Mouse (Mus musculus): ENCODE measurements around the gene D930048N14Rik. TPM values are rescaled to one million over a fixed set of nuclear protein-coding genes. Genes with fewer than 3 reads are reported as not detected.
"Not testable (repeated sequence)": the region's sequence is repeated elsewhere in the genome, so short reads cannot be mapped to it uniquely, and the experiment has no call there.

Gene D930048N14Rik
- 0.82 and 1.3 TPM in 2 replicates for polyA plus RNA-seq (2016; fragmentation: Nextera tagmentation; extraction: Ambion mirVana)

- H3K27ac ChIP-seq = peak within 1 kb of the TSS; percentile 87
- 0 out of 2 replicates have a peak, but pooled peaks cover 2% of the 10 kb centered on the region for H3K9me3 ChIP-seq
- peak; percentile 75 for DNase-seq (ENCODE audit: low spot score)
- peak within 1 kb of the TSS; percentile 66 for H3K4me3 ChIP-seq
- H3K36me3 ChIP-seq = peaks cover 3% of the 10 kb centered on the region
- H3K27me3 ChIP-seq (ENCODE audit: insufficient read depth, poor library complexity, severe bottlenecking) = peaks cover 29% of the 10 kb centered on the region
- WGBS = 1% methylated on average over 70 of the region's 70 CpGs
- H3K4me1 ChIP-seq (replicated peaks) = peaks cover 51% of the 10 kb centered on the region
Observed at GRCm38 (mm10) chr11:51650691-51651515, at the start of gene D930048N14Rik, which contains the start of gene N4bp3. Gene D930048N14Rik, plus strand, starts transcription at chr11:51650954. Gene N4bp3, minus strand, starts transcription at chr11:51650842.

- no peak overlapping the region for H3K27ac ChIP-seq
- no peak for DNase-seq (ENCODE audit: low spot score)
- peak overlapping the region; percentile 23 for H3K4me3 ChIP-seq
- no peaks in the 10 kb centered on the region for H3K9me3 ChIP-seq
- peaks cover 86% of the 10 kb centered on the region for H3K36me3 ChIP-seq
- no peaks in the 10 kb centered on the region for H3K27me3 ChIP-seq (ENCODE audit: insufficient read depth, poor library complexity, severe bottlenecking)
- H3K4me1 ChIP-seq (replicated peaks) = peaks cover 45% of the 10 kb centered on the region
- 90% methylated on average over 3 of the region's 3 CpGs for WGBS
Observed at GRCm38 (mm10) chr11:51602253-51602652, 48.5 kb upstream of the D930048N14Rik start.

GRCm38 (mm10) chr11:51605602-51606446 lies 44.9 kb upstream of the D930048N14Rik start:
- Histone ChIP-seq H3K27me3 (ENCODE audit: insufficient read depth, poor library complexity, severe bottlenecking) (no peaks in the 10 kb centered on the region), H3K9me3 (no peaks in the 10 kb centered on the region), H3K27ac (peak overlapping the region; percentile 100), H3K4me3 (peak overlapping the region; percentile 99), H3K4me1 (replicated peaks) (peaks cover 51% of the 10 kb centered on the region), H3K36me3 (peaks cover 51% of the 10 kb centered on the region)
- WGBS = under 1% methylated on average over 81 of the region's 81 CpGs
- peak; percentile 77 for DNase-seq (ENCODE audit: low spot score)

DNA sequence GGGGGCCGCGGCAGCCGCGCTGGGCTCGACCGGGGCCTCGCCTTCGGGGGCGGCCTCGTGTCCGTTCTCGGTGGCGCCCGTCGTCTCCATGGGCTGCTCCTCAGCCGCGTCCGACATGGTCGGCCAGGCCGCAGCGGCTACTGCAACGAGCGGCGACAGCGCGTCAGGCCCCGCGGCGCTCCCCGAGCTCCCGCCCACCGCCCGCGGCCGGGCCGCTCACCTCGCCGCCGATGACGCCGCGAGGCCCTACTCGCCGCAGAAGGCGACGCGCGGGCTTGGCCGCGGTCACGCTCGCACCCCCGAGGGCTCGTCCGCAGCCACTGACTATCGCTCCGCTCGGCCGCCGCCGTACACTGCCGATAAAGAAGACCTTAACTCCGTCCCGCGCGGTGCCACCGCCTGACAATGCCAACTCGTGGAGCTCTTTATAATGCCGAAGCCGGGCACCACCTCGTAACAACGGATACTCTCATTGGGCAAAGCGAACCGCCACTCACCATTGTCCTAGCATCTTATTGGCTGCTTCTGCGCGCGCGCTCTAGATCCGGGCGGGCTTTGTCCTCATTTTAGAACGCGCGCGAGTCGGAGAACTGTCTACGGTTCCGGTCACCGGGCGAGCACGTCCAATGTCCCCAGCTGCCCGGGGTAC lies 44.2 kb upstream of the D930048N14Rik start, which contains the start of gene Hnrnpab:
Hnrnpab (minus strand) TSS at position 401 of the 649 bp plus-strand sequence.
- H3K36me3 ChIP-seq = peaks cover 43% of the 10 kb centered on the region
- H3K4me1 ChIP-seq (replicated peaks) = peaks cover 45% of the 10 kb centered on the region
- H3K27ac ChIP-seq = peak within 1 kb of the TSS; percentile 100
- peak; percentile 98 for DNase-seq (ENCODE audit: low spot score)
- H3K9me3 ChIP-seq = no peaks in the 10 kb centered on the region
- H3K4me3 ChIP-seq = peak within 1 kb of the TSS; percentile 99
- under 1% methylated on average over 91 of the region's 91 CpGs for WGBS
- no peaks in the 10 kb centered on the region for H3K27me3 ChIP-seq (ENCODE audit: insufficient read depth, poor library complexity, severe bottlenecking)

DNA sequence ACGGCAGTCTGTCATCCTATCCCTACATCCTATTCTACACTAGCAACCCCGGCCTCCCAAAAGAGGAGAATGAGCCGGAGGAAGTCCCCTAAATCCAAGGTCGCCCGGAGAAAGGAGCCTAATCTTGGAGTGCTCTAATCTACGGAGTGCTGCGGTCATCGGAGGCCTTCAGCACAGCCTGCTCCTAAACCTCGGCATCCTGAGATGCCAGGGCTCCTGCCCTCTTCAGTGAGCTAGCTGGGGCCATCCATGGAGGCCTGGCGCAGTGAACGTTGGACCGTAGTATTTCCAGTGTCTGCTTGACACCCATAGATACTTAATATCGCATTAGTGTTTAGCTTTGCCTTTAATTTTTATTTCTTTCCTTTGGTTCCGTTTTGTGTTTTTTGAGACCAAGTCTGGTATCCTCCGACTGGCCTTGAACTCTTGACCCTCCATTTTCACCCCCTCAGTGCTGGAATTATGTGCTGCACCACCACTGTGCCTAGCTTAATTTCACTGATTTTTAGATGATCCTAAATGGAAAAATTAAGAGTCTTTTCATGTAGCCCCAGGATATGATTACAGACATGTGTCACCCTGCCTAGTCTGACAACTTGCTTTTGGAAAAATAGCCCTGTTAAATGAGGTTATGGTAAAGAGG lies 43.5 kb upstream of the D930048N14Rik start:
- DNase-seq (ENCODE audit: low spot score) = no peak
- Histone ChIP-seq H3K27ac (peak overlapping the region; percentile 100), H3K4me1 (replicated peaks) (peaks cover 39% of the 10 kb centered on the region), H3K4me3 (peak overlapping the region; percentile 99), H3K9me3 (no peaks in the 10 kb centered on the region), H3K27me3 (ENCODE audit: insufficient read depth, poor library complexity, severe bottlenecking) (no peaks in the 10 kb centered on the region), H3K36me3 (peaks cover 37% of the 10 kb centered on the region)
- WGBS = 11% methylated on average over 15 of the region's 15 CpGs

GRCm38 (mm10) chr11:51609266-51609909 lies 41.4 kb upstream of the D930048N14Rik start:
- peaks cover 18% of the 10 kb centered on the region for H3K4me1 ChIP-seq (replicated peaks)
- H3K9me3 ChIP-seq = no peaks in the 10 kb centered on the region
- no peak overlapping the region for H3K27ac ChIP-seq
- WGBS = 88% methylated on average over 3 of the region's 3 CpGs
- H3K27me3 ChIP-seq (ENCODE audit: insufficient read depth, poor library complexity, severe bottlenecking) = no peaks in the 10 kb centered on the region
- peaks cover 15% of the 10 kb centered on the region for H3K36me3 ChIP-seq
- DNase-seq (ENCODE audit: low spot score) = no peak
- no peak overlapping the region for H3K4me3 ChIP-seq

- not testable (repeated sequence) for H3K27me3 ChIP-seq (ENCODE audit: insufficient read depth, poor library complexity, severe bottlenecking); H3K9me3 ChIP-seq; DNase-seq (ENCODE audit: low spot score); H3K4me3 ChIP-seq; H3K27ac ChIP-seq; H3K36me3 ChIP-seq
- H3K4me1 ChIP-seq (replicated peaks) = peaks cover 15% of the 10 kb centered on the region
- WGBS = 85% methylated on average over 5 of the region's 5 CpGs
Observed at GRCm38 (mm10) chr11:51609940-51610339, 40.8 kb upstream of the D930048N14Rik start.

- Histone ChIP-seq H3K27ac (peak overlapping the region; percentile 0; the same call in 1 of the 2 replicates), H3K36me3 (no peaks in the 10 kb centered on the region), H3K9me3 (no peaks in the 10 kb centered on the region), H3K4me1 (replicated peaks) (peaks cover 16% of the 10 kb centered on the region), H3K27me3 (ENCODE audit: insufficient read depth, poor library complexity, severe bottlenecking) (no peaks in the 10 kb centered on the region), H3K4me3 (no peak overlapping the region)
- no peak for DNase-seq (ENCODE audit: low spot score)
- WGBS = 79% methylated on average over 8 of the region's 8 CpGs
Observed at GRCm38 (mm10) chr11:51614256-51614655, 36.5 kb upstream of the D930048N14Rik start.

DNA sequence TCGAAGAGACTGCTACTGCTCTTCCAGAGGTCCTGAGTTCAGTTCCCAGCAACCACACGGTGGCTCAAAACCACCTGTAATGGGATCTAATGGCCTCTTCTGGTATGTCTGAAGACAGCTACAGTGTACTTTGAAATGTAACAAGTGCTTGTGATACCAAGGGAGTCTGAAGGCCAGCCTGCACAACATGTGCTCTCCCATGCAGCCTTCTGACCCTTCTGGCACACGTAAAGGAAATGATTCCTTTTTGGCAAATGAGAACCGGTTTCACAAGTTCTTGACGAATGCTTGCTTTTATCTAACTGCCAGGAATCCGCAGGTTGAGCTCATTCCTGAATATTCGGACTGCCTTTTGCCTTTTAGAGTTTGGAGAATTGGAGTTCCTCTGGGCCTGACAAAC lies 35.6 kb upstream of the D930048N14Rik start:
- Histone ChIP-seq H3K9me3 (no peaks in the 10 kb centered on the region), H3K27ac (peak overlapping the region; percentile 87), H3K4me1 (replicated peaks) (peaks cover 18% of the 10 kb centered on the region), H3K4me3 (peak overlapping the region; percentile 48), H3K36me3 (no peaks in the 10 kb centered on the region), H3K27me3 (ENCODE audit: insufficient read depth, poor library complexity, severe bottlenecking) (no peaks in the 10 kb centered on the region)
- 53% methylated on average over 7 of the region's 7 CpGs for WGBS
- DNase-seq (ENCODE audit: low spot score) = no peak

GRCm38 (mm10) chr11:51615601-51616000 lies 35.2 kb upstream of the D930048N14Rik start:
- Histone ChIP-seq H3K4me3 (peak overlapping the region; percentile 48), H3K27me3 (ENCODE audit: insufficient read depth, poor library complexity, severe bottlenecking) (no peaks in the 10 kb centered on the region), H3K4me1 (replicated peaks) (peaks cover 23% of the 10 kb centered on the region), H3K27ac (peak overlapping the region; percentile 87), H3K36me3 (no peaks in the 10 kb centered on the region), H3K9me3 (no peaks in the 10 kb centered on the region)
- peak; percentile 73 for DNase-seq (ENCODE audit: low spot score)
- WGBS = 4% methylated on average over 14 of the region's 14 CpGs

GRCm38 (mm10) chr11:51616113-51616512 lies 34.6 kb upstream of the D930048N14Rik start:
- not testable (repeated sequence) for H3K27me3 ChIP-seq (ENCODE audit: insufficient read depth, poor library complexity, severe bottlenecking); H3K9me3 ChIP-seq; DNase-seq (ENCODE audit: low spot score); H3K36me3 ChIP-seq
- Histone ChIP-seq H3K4me1 (replicated peaks) (peaks cover 28% of the 10 kb centered on the region), H3K4me3 (peak overlapping the region; percentile 48), H3K27ac (peak overlapping the region; percentile 87)
- 94% methylated on average over 7 of the region's 7 CpGs for WGBS
